Mouse (Mus musculus) right cerebral cortex, adult 18-20 months (tissue): Measurements from ENCODE around the gene Scgb2b27.
"Not testable (repeated sequence)": the region's sequence is repeated elsewhere in the genome, so short reads cannot be mapped to it uniquely, and the experiment has no call there.

Source experiments
- DNase-seq: peaks from one replicate; pipeline ENCODE4 v3.0.0; 2022; ENCODE audit warnings: mixed read lengths

Scgb2b27 gene

GRCm38 (mm10) chr7:34013842-34014241 lies at the start of gene Scgb2b27:
Gene Scgb2b27 (minus strand): TSS chr7:34013942.
- no peak for DNase-seq

GRCm38 (mm10) chr7:34036076-34036815 lies 22.5 kb upstream of the Scgb2b27 start:
- DNase-seq = not testable (repeated sequence)

GRCm38 (mm10) chr7:34034579-34034978 lies 20.8 kb upstream of the Scgb2b27 start:
- not testable (repeated sequence) for DNase-seq

GRCm38 (mm10) chr7:34030026-34030425 lies 16.3 kb upstream of the Scgb2b27 start:
- no peak for DNase-seq

- not testable (repeated sequence) for DNase-seq
Measured at GRCm38 (mm10) chr7:34027202-34027601, 13.5 kb upstream of the Scgb2b27 start.

GRCm38 (mm10) chr7:34025641-34026040 lies 11.9 kb upstream of the Scgb2b27 start:
- DNase-seq = no peak

- not testable (repeated sequence) for DNase-seq
Measured at GRCm38 (mm10) chr7:34021183-34021582, 7.4 kb upstream of the Scgb2b27 start, which contains the start of gene Scgb1b27. Gene Scgb1b27 (plus strand): TSS chr7:34021483.

GRCm38 (mm10) chr7:33982281-33982680 lies 31.5 kb downstream of the Scgb2b27 start:
- DNase-seq = peak; percentile 1
